Mouse (Mus musculus): ENCODE measurements around the gene Txk. TPM values are rescaled to one million over a fixed set of nuclear protein-coding genes. Genes with fewer than 3 reads are reported as not detected.

The Txk gene
- 0.12 TPM in 1 of 2 replicates, not detected in the other for polyA plus RNA-seq (2016; fragmentation: Nextera tagmentation; extraction: Ambion mirVana)

GRCm38 (mm10) chr5:72752585-72752984, at the start of gene Txk:
Gene Txk (minus strand): TSS chr5:72752777.
- Histone ChIP-seq H3K27me3 (no peaks in the 10 kb centered on the region), H3K36me3 (no peaks in the 10 kb centered on the region), H3K4me1 (no peaks in the 10 kb centered on the region), H3K4me2 (replicated peaks) (no peak within 1 kb of the TSS), H3K4me3 (no peak within 1 kb of the TSS), H3K9me3 (replicated peaks) (no peaks in the 10 kb centered on the region), H3K27ac (no peak within 1 kb of the TSS), H3K9ac (no peak within 1 kb of the TSS)
- ATAC-seq (ENCODE audit: low FRiP score): no peak
- 87% methylated on average over 5 of the region's 5 CpGs for WGBS

GRCm38 (mm10) chr5:72798563-72798962, 46.0 kb upstream of the Txk start:
- H3K4me2 ChIP-seq (replicated peaks): no peak overlapping the region
- no peak overlapping the region for H3K9ac ChIP-seq
- no peaks in the 10 kb centered on the region for H3K27me3 ChIP-seq
- H3K9me3 ChIP-seq (replicated peaks): no peaks in the 10 kb centered on the region
- no peak overlapping the region for H3K4me3 ChIP-seq
- no peaks in the 10 kb centered on the region for H3K4me1 ChIP-seq
- H3K36me3 ChIP-seq: no peaks in the 10 kb centered on the region
- no peak for ATAC-seq (ENCODE audit: low FRiP score)
- H3K27ac ChIP-seq: no peak overlapping the region
- 73% methylated on average over 4 of the region's 4 CpGs for WGBS

DNA sequence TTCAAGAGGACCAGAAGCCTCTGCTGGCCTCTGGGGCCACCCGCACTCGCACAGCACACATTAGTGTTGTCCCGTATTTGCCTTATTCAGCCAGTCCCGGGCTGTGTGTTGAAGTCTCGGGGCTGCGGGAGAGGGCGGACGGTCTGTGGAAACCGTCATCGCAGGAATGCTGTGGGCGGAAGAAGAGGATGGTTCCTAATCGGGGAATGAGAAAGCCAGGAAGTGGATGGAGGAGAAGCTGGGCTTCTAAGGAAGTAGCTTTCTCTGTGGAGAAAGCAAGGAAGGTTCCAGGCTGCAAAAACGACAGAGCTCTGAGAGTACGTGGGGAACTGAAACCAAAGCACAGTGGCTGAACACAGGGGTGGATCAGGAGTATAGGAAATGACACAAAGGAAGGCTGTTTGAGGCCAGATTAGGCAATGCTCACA, 43.6 kb upstream of the Txk start:
- H3K4me2 ChIP-seq (replicated peaks): peak overlapping the region; percentile 32
- H3K4me1 ChIP-seq: no peaks in the 10 kb centered on the region
- ATAC-seq (ENCODE audit: low FRiP score): no peak
- no peaks in the 10 kb centered on the region for H3K27me3 ChIP-seq
- H3K36me3 ChIP-seq: no peaks in the 10 kb centered on the region
- no peaks in the 10 kb centered on the region for H3K9me3 ChIP-seq (replicated peaks)
- H3K9ac ChIP-seq: no peak overlapping the region
- 62% methylated on average over 14 of the region's 14 CpGs for WGBS
- no peak overlapping the region for H3K4me3 ChIP-seq
- H3K27ac ChIP-seq: no peak overlapping the region

DNA sequence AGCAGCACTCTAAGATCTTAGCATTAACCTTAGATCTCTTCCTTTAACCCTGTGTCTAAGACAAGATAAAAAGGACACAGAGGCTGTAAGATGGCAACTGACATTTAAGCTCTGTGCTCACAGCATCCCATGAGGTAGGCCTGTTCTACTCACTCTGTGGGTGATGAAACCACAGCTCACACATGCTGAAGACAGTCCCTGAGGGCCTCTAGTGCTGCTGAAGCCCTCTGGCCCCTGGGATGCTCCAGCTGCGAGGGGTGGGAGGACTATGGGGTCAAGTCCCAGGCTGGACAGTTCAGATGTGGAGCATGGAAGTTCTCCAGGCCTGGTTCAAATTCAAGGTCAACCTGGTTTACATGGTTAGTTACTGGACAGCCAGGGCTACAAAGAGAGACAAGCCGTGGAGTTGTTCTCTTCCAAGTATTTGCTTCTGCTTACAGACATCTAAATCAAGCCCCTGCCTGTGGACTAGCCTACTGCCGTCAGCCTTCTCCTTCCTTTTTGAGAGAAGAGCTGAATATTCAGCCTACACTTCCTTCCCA, 40.8 kb upstream of the Txk start:
- no peak overlapping the region for H3K4me3 ChIP-seq
- no peak for ATAC-seq (ENCODE audit: low FRiP score)
- H3K9me3 ChIP-seq (replicated peaks): no peaks in the 10 kb centered on the region
- H3K4me2 ChIP-seq (replicated peaks): no peak overlapping the region
- H3K9ac ChIP-seq: no peak overlapping the region
- H3K27me3 ChIP-seq: no peaks in the 10 kb centered on the region
- WGBS: 76% methylated on average over 3 of the region's 3 CpGs
- H3K4me1 ChIP-seq: no peaks in the 10 kb centered on the region
- H3K27ac ChIP-seq: no peak overlapping the region
- no peaks in the 10 kb centered on the region for H3K36me3 ChIP-seq

GRCm38 (mm10) chr5:72791789-72792188, 39.2 kb upstream of the Txk start:
- H3K4me3 ChIP-seq: no peak overlapping the region
- H3K36me3 ChIP-seq: no peaks in the 10 kb centered on the region
- WGBS: 13% methylated on average over 6 of the region's 6 CpGs
- H3K27me3 ChIP-seq: no peaks in the 10 kb centered on the region
- no peaks in the 10 kb centered on the region for H3K4me1 ChIP-seq
- no peak overlapping the region for H3K9ac ChIP-seq
- H3K4me2 ChIP-seq (replicated peaks): no peak overlapping the region
- H3K27ac ChIP-seq: no peak overlapping the region
- no peak for ATAC-seq (ENCODE audit: low FRiP score)
- H3K9me3 ChIP-seq (replicated peaks): no peaks in the 10 kb centered on the region

- Histone ChIP-seq H3K4me3 (no peak overlapping the region), H3K27me3 (no peaks in the 10 kb centered on the region), H3K4me2 (replicated peaks) (no peak overlapping the region), H3K36me3 (no peaks in the 10 kb centered on the region), H3K9ac (no peak overlapping the region), H3K27ac (no peak overlapping the region), H3K4me1 (no peaks in the 10 kb centered on the region), H3K9me3 (replicated peaks) (no peaks in the 10 kb centered on the region)
- no peak for ATAC-seq (ENCODE audit: low FRiP score)
- WGBS: 58% methylated on average over 4 of the region's 4 CpGs
These were observed 38.8 kb upstream of the Txk start for GRCm38 (mm10) chr5:72791386-72791785.

DNA sequence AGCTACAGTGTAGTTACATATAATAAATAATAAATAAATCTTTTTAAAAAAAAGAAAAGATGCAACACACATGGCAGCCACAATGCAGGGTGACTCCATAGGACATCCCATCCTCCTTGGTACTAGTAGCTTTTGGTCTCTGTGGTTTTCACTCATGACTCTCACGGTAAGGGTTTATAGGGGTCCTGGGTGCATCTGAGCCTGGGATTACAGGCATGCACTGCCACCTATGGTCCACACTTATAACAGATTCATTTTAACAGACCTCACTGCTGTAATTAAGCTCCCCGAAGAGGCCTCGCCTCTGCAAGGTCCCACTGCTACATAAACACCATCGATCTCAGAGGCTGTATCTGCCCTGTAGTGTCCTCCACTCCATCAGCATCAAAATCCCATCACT, 32.9 kb upstream of the Txk start:
- Histone ChIP-seq H3K4me1 (no peaks in the 10 kb centered on the region), H3K4me2 (replicated peaks) (no peak overlapping the region), H3K36me3 (no peaks in the 10 kb centered on the region), H3K4me3 (no peak overlapping the region), H3K9me3 (replicated peaks) (no peaks in the 10 kb centered on the region), H3K27me3 (no peaks in the 10 kb centered on the region), H3K9ac (no peak overlapping the region), H3K27ac (no peak overlapping the region)
- ATAC-seq (ENCODE audit: low FRiP score): no peak
- WGBS: 71% methylated on average over 4 of the region's 4 CpGs

DNA sequence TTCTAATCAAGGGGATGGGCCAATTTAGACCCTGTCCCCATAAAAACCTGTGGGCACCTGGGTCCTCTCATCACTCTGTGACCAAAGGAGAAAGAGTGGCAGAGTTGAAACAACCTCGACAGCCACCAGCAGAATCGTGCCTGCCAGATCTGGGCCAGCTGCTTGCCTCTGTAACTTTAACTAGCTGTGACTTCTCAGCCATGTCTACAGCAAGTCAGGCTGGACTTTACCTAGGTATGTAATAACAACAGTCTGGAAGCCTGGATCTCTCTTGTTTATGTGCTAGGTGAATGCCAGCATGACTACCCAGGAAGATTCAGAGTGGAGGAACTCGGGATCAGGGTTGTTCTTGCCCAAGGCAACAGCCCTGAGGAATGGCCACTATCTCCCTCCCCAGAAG, 32.1 kb upstream of the Txk start:
- Histone ChIP-seq H3K27me3 (no peaks in the 10 kb centered on the region), H3K4me3 (no peak overlapping the region), H3K9ac (no peak overlapping the region), H3K4me2 (replicated peaks) (no peak overlapping the region), H3K9me3 (replicated peaks) (no peaks in the 10 kb centered on the region), H3K4me1 (no peaks in the 10 kb centered on the region), H3K36me3 (no peaks in the 10 kb centered on the region), H3K27ac (no peak overlapping the region)
- ATAC-seq (ENCODE audit: low FRiP score): no peak
- 94% methylated on average over 3 of the region's 3 CpGs for WGBS

- no peak overlapping the region for H3K27ac ChIP-seq
- H3K4me3 ChIP-seq: no peak overlapping the region
- H3K9me3 ChIP-seq (replicated peaks): no peaks in the 10 kb centered on the region
- no peaks in the 10 kb centered on the region for H3K27me3 ChIP-seq
- 82% methylated on average over 8 of the region's 8 CpGs for WGBS
- no peaks in the 10 kb centered on the region for H3K36me3 ChIP-seq
- peak; percentile 40 for ATAC-seq (ENCODE audit: low FRiP score)
- no peak overlapping the region for H3K9ac ChIP-seq
- H3K4me1 ChIP-seq: no peaks in the 10 kb centered on the region
- H3K4me2 ChIP-seq (replicated peaks): no peak overlapping the region
These were observed 31.4 kb upstream of the Txk start for GRCm38 (mm10) chr5:72783957-72784356.

DNA sequence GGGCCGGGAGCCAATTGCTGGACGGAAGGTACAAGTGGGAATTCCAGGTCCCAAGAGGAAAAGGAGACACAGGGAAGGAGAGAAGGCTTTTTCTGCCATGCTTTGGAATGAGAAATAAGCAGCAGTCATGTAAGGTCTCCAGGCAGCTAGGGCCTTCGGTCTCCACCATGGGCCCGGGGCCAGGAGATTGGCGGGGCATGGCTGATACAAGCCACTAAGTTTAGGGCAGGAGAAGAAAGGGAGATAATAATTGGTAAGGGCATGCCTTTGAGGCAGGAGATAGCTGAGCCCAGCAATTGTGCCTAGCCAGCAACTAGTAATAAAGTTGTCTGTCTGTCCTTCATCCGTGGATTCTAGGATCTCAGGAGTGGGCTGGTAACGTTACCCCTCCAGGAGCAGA, 30.5 kb upstream of the Txk start:
- no peaks in the 10 kb centered on the region for H3K9me3 ChIP-seq (replicated peaks)
- no peak overlapping the region for H3K4me2 ChIP-seq (replicated peaks)
- H3K4me1 ChIP-seq: no peaks in the 10 kb centered on the region
- no peak for ATAC-seq (ENCODE audit: low FRiP score)
- no peaks in the 10 kb centered on the region for H3K36me3 ChIP-seq
- 90% methylated on average over 7 of the region's 7 CpGs for WGBS
- H3K9ac ChIP-seq: no peak overlapping the region
- H3K27ac ChIP-seq: no peak overlapping the region
- H3K4me3 ChIP-seq: no peak overlapping the region
- H3K27me3 ChIP-seq: no peaks in the 10 kb centered on the region

DNA sequence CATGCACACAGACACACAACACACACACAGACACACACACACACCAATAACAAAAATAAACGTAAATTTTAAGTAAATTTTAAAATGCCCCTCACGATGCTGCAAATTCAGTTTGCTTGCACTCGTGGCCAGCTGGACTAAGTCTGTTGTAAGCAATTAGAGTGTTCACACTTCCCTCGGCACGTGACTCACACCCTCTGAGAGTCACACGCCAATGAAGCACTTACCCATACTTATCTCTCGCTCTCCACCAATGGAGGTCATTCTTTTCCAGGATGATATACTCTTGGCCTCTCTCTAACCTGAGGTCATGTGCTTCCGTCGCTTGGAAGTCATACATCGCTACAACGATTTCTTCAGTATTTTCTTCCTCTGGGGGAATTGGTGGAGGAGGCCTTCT, 29.2 kb upstream of the Txk start:
- 88% methylated on average over 11 of the region's 11 CpGs for WGBS
- H3K4me1 ChIP-seq: no peaks in the 10 kb centered on the region
- H3K27me3 ChIP-seq: no peaks in the 10 kb centered on the region
- ATAC-seq (ENCODE audit: low FRiP score): no peak
- no peak overlapping the region for H3K9ac ChIP-seq
- no peaks in the 10 kb centered on the region for H3K36me3 ChIP-seq
- no peak overlapping the region for H3K27ac ChIP-seq
- no peak overlapping the region for H3K4me2 ChIP-seq (replicated peaks)
- H3K4me3 ChIP-seq: no peak overlapping the region
- no peaks in the 10 kb centered on the region for H3K9me3 ChIP-seq (replicated peaks)

GRCm38 (mm10) chr5:72776595-72776994, 24.0 kb upstream of the Txk start:
- H3K9me3 ChIP-seq (replicated peaks): no peaks in the 10 kb centered on the region
- no peaks in the 10 kb centered on the region for H3K4me1 ChIP-seq
- no peak overlapping the region for H3K9ac ChIP-seq
- H3K4me2 ChIP-seq (replicated peaks): no peak overlapping the region
- ATAC-seq (ENCODE audit: low FRiP score): no peak
- no peak overlapping the region for H3K27ac ChIP-seq
- H3K27me3 ChIP-seq: no peaks in the 10 kb centered on the region
- H3K36me3 ChIP-seq: no peaks in the 10 kb centered on the region
- WGBS: 91% methylated on average over 2 of the region's 2 CpGs
- H3K4me3 ChIP-seq: no peak overlapping the region

DNA sequence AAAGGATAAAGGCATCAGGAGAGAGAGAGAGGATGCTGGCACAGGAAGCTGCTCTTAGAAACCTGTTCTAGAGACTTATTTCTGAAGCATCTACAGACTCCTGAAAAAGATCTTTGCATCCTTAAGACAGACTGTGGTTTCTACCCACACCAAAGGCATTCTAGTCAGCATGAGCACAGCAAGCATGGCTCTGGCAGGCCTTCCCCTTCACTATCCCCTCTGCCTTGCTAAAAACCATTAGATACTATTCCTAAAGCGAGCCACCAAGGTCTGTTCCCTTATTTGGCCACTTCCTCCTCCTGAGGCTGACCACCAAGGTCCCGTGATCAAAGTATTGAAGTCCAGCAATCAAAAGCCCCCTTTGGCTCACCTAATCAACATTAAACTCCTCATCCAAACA, 23.6 kb upstream of the Txk start:
- no peaks in the 10 kb centered on the region for H3K4me1 ChIP-seq
- H3K27me3 ChIP-seq: no peaks in the 10 kb centered on the region
- H3K9me3 ChIP-seq (replicated peaks): no peaks in the 10 kb centered on the region
- H3K36me3 ChIP-seq: no peaks in the 10 kb centered on the region
- 86% methylated on average over 2 of the region's 2 CpGs for WGBS
- no peak overlapping the region for H3K27ac ChIP-seq
- no peak overlapping the region for H3K4me2 ChIP-seq (replicated peaks)
- ATAC-seq (ENCODE audit: low FRiP score): no peak
- H3K4me3 ChIP-seq: no peak overlapping the region
- no peak overlapping the region for H3K9ac ChIP-seq

Measured in hindbrain, embryonic 12.5 days (tissue).